Mouse (Mus musculus) forebrain, embryonic 16.5 days (tissue): Measurements from ENCODE around the gene Ogfod3. TPM values are rescaled to one million over a fixed set of nuclear protein-coding genes. Genes with fewer than 3 reads are reported as not detected.

Experiments used
- ATAC-seq: fragments of 200-750 bp; cut with Nextera tagmentation; 2 replicates; pipeline ENCODE4 v1.8.0; 2017; ENCODE audit warnings: mild to moderate bottlenecking, moderate library complexity
- H3K27ac ChIP-seq: fragments of 300-500 bp; sonication (generic); 2 replicates; pipeline ENCODE4 v1.5.1; 2014; ENCODE audit warnings: low read length, control low read depth
- H3K27me3 ChIP-seq: fragments of 300-500 bp; sonication (generic); replicated peaks from 2 replicates; pipeline ENCODE4 v1.6.1; 2014; ENCODE audit warnings: low read length; ENCODE audit not compliant: control insufficient read depth, insufficient read depth
- H3K36me3 ChIP-seq: fragments of 300-500 bp; sonication (generic); 2 replicates; pipeline ENCODE4 v1.6.1; 2014; ENCODE audit not compliant: control insufficient read depth, insufficient read depth
- H3K4me1 ChIP-seq: fragments of 300-500 bp; sonication (generic); replicated peaks from 2 replicates; pipeline ENCODE4 v1.6.1; 2014; ENCODE audit warnings: low read length; ENCODE audit not compliant: control insufficient read depth, insufficient read depth
- H3K4me2 ChIP-seq: fragments of 300-500 bp; sonication (generic); 2 replicates; pipeline ENCODE4 v1.6.1; 2014; ENCODE audit warnings: mild to moderate bottlenecking, low read length, control low read depth
- H3K4me3 ChIP-seq: fragments of 300-500 bp; sonication (generic); replicated peaks from 2 replicates; pipeline ENCODE4 v1.5.1; 2014; ENCODE audit warnings: mild to moderate bottlenecking, low read length, control low read depth
- H3K9ac ChIP-seq: fragments of 300-500 bp; sonication (generic); replicated peaks from 2 replicates; pipeline ENCODE4 v1.6.1; 2014; ENCODE audit warnings: low read depth, low read length, control low read depth
- H3K9me3 ChIP-seq: fragments of 300-500 bp; sonication (generic); 2 replicates; pipeline ENCODE4 v1.6.1; 2016; ENCODE audit warnings: low read length; ENCODE audit not compliant: control insufficient read depth
- WGBS: fragments of 180-500 bp; shearing (Covaris S2); extraction: QIAGEN DNeasy Blood & Tissue Kit; methylation state at CpG from one replicate; pipeline ENCODE4 v1.1.7; 2014; 5-methylcytosine and 5-hydroxymethylcytosine counted together
- polyA plus RNA-seq: library from polyadenylated mRNA; unstranded; fragments of >200 nt; fragmentation: Nextera tagmentation; extraction: Ambion mirVana; gene quantifications from 2 replicates; pipeline ENCODE4 v1.2.1, GENCODE M21; 2015

The Ogfod3 gene
- polyA plus RNA-seq, 1 experiment from 2014 or later: 15.3 TPM

DNA sequence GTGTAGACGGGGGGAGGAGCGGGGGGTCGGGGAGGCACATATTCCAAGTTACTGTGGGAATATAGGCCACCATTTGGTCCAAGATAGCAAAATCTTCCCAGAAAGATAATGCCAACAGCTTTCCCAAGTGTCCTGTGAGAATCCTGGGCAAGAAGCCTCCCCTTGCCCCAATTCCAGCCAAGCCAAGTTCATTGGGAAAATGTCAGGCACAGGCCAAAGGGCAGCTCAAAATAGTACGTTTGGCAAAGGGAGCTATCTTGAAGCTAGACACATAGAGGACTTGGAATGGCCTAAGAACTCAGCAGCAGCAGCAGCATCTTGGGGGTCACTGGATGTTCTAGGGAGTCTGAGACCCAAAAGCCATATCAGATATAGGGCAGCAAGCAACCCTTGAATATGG lies 40.8 kb downstream of the Ogfod3 start:
- Histone ChIP-seq H3K36me3 (no peaks in the 10 kb centered on the region), H3K27me3 (no peaks in the 10 kb centered on the region), H3K27ac (no peak overlapping the region), H3K4me3 (no peak overlapping the region), H3K9me3 (no peaks in the 10 kb centered on the region), H3K4me2 (no peak overlapping the region), H3K4me1 (no peaks in the 10 kb centered on the region), H3K9ac (no peak overlapping the region)
- WGBS: 86% methylated on average over 4 of the region's 4 CpGs
- ATAC-seq: no peak

DNA sequence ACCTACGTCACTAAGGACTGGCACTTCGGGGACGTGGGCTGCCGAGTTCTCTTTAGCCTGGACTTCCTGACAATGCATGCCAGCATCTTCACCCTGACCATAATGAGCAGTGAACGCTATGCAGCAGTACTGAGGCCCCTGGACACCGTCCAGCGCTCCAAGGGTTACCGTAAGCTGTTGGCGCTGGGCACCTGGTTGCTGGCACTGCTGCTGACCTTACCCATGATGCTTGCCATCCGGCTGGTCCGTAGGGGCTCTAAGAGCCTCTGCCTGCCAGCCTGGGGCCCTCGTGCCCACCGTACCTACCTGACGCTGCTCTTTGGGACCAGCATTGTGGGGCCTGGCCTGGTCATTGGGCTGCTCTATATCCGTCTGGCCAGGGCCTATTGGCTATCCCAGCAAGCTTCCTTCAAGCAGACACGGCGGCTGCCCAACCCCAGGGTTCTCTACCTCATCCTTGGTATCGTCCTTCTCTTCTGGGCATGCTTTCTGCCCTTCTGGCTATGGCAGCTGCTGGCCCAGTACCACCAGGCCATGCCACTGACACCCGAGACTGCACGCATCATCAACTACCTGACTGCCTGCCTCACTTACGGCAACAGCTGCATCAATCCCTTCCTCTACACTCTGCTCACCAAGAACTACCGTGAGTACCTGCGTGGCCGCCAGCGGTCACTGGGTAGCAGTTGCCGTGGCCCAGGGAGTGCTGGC lies 43.7 kb downstream of the Ogfod3 start:
- Histone ChIP-seq H3K27ac (no peak overlapping the region), H3K4me1 (peaks cover 6% of the 10 kb centered on the region), H3K4me2 (no peak overlapping the region), H3K4me3 (no peak overlapping the region), H3K27me3 (peaks cover 14% of the 10 kb centered on the region), H3K9ac (no peak overlapping the region), H3K9me3 (no peaks in the 10 kb centered on the region), H3K36me3 (no peaks in the 10 kb centered on the region)
- ATAC-seq: no peak
- WGBS: 91% methylated on average over 26 of the region's 26 CpGs

DNA sequence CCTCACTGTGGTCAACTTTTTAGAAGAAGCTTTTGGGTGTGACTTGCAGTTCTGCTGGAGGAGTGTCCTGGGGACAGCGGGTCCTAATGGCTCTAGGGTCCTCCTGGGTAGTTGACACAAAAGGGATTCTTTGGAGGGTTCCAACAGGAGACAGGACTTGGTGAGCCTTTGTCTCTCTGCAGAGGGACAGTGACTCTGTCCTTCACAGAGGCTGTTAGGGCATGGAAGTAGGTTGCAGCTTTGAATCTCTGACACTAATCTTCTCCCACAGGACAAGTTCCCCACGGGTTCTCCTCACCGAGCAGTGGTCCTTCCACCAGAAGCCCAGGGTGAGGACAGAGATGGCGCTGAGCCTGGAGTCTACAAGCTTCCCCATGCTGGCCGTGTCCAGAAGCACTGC lies 44.5 kb downstream of the Ogfod3 start, which contains the start of gene Uts2r:
Uts2r (plus strand) TSS at position 301 of the 400 bp plus-strand sequence.
- Histone ChIP-seq H3K9me3 (no peaks in the 10 kb centered on the region), H3K27me3 (peaks cover 22% of the 10 kb centered on the region), H3K4me1 (peaks cover 6% of the 10 kb centered on the region), H3K27ac (no peak within 1 kb of the TSS), H3K4me3 (no peak within 1 kb of the TSS), H3K9ac (no peak within 1 kb of the TSS), H3K4me2 (no peak within 1 kb of the TSS), H3K36me3 (no peaks in the 10 kb centered on the region)
- no peak for ATAC-seq
- 90% methylated on average over 5 of the region's 5 CpGs for WGBS

DNA sequence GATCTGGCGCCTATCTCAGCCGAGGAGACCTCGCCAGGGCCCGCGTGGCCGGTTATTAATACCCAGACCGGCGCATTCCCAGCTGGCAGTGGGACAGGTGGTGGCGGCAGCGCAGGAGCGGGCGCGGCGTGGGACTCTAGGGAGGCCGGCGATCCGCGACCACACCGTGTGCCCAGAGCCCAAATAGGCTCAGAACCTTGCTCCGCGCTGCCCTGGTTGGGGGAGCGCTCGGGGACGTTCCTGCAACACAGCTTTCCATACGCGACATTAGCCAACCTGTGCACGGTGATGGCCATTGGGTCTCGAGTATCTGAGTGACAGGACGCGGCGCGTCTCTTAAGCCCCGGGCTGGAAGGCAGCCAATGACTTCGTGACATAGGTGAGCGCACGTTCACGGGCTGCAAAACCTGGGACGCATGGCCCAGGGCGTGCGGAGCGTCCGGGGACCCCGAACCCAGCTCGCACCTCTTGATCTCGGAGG lies 48.1 kb downstream of the Ogfod3 start:
- Histone ChIP-seq H3K27ac (no peak overlapping the region), H3K4me2 (peak overlapping the region; percentile 72), H3K4me3 (peak overlapping the region; percentile 43), H3K9me3 (no peaks in the 10 kb centered on the region), H3K27me3 (peaks cover 23% of the 10 kb centered on the region), H3K9ac (peak overlapping the region; percentile 58), H3K4me1 (peaks cover 6% of the 10 kb centered on the region), H3K36me3 (no peaks in the 10 kb centered on the region)
- ATAC-seq: no peak
- WGBS: under 1% methylated on average over 44 of the region's 45 CpGs

DNA sequence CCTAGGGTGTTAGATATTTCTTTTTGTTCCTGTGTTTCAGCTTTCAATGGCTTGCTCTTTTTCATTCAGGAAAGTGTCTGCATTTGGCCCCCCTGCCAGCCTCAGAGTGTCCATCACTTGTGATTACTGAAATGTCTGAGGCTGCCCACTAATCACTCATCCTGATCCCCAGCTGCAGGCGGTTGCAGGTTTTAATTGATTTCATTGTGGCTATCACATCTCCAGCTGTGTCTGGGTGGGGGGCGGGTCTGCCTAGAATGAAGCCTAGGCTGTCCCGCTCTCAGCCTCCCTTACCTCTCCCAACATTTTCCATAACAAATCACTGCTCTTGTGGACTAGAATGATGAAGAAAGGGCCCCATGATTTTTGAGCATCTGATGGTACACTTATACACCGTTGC lies 50.3 kb downstream of the Ogfod3 start:
- no peaks in the 10 kb centered on the region for H3K9me3 ChIP-seq
- H3K36me3 ChIP-seq: no peaks in the 10 kb centered on the region
- H3K4me2 ChIP-seq: no peak overlapping the region
- H3K4me1 ChIP-seq: peaks cover 6% of the 10 kb centered on the region
- H3K27me3 ChIP-seq: peaks cover 23% of the 10 kb centered on the region
- no peak overlapping the region for H3K4me3 ChIP-seq
- ATAC-seq: no peak
- H3K27ac ChIP-seq: no peak overlapping the region
- WGBS: 14% methylated on average over 4 of the region's 4 CpGs
- H3K9ac ChIP-seq: no peak overlapping the region

DNA sequence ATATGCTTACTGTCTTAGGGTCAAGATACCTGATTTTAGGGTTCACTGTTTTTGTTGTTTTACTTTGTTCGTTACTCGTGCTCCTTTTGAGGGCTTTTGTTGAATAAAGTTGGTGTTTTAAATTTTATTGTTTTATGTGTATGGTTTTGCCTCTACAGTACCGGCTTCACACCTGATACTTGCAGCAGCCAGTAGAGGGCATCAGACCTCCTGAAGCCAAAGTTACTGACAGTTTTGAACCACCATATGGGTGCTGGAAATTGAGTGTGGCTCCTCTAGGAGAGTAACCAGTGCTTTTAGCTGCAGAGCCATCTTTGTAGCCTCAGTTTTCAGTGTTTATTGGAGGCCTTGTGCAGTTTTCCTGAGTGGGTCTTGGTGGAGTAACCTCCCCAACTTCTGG lies 56.3 kb downstream of the Ogfod3 start:
- Histone ChIP-seq H3K27ac (no peak overlapping the region), H3K4me2 (no peak overlapping the region), H3K9me3 (no peaks in the 10 kb centered on the region), H3K36me3 (no peaks in the 10 kb centered on the region), H3K9ac (no peak overlapping the region), H3K27me3 (no peaks in the 10 kb centered on the region), H3K4me3 (no peak overlapping the region), H3K4me1 (no peaks in the 10 kb centered on the region)
- 88% methylated on average over 3 of the region's 3 CpGs for WGBS
- no peak for ATAC-seq

DNA sequence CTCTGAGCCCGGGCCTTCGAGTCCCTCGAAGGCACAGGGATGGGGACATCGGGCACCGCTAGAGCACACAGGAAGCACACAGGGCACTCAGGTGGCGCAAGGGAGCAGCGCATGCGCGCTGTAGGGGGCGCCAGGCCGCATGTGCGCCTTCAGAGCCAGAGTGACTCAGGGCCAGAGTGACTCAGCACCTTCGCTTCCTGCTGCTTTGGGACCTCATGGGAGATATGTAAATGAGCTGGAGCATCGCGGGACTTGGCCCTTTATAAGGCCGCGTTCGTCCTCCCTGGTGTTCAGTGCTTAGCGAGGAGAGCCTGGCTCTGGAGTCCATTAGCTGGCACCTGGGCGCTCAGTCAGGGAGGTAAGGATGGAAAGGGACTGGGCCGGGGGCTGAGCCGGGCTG lies 58.6 kb downstream of the Ogfod3 start, which contains the start of gene Tex19.1:
Tex19.1 (plus strand) TSS at position 279 of the 400 bp plus-strand sequence.
- Histone ChIP-seq H3K4me1 (no peaks in the 10 kb centered on the region), H3K27me3 (no peaks in the 10 kb centered on the region), H3K4me2 (no peak within 1 kb of the TSS), H3K36me3 (no peaks in the 10 kb centered on the region), H3K27ac (no peak within 1 kb of the TSS), H3K4me3 (no peak within 1 kb of the TSS), H3K9me3 (no peaks in the 10 kb centered on the region), H3K9ac (no peak within 1 kb of the TSS)
- WGBS: 94% methylated on average over 22 of the region's 22 CpGs
- no peak for ATAC-seq

DNA sequence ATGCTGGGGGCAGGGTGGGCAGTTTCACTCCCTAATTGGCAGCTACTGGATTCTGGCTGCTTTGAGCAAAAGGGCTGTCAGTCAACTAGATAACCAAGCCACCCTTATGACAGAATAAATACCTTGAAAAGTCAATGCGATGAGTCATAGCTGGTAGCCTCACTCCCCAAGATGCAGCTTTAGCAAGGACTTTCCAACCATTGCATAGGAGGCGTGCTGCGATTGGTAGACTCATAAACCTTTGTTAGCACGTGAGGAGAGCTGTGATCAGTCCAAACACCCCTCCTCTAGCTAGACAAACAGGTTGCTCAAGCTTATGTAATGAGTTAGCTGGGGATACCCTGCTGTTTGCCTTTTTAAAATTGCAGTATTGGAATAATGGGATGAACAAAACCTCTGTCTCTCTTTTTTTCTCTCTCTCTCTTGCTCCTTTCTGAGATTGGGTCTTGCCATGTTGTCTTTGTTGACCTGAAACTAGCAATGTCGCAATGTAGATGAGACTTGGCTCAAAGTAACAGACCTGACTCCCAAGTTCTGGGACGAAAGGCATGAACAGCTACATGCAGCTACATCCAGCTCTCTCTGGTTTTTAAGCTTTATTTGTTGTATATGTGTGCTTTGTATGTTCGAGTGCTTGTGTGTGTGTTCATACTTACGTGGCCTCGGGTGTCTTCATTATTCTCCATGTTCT lies 61.0 kb downstream of the Ogfod3 start:
- no peaks in the 10 kb centered on the region for H3K27me3 ChIP-seq
- H3K4me2 ChIP-seq: no peak overlapping the region
- 72% methylated on average over 9 of the region's 9 CpGs for WGBS
- H3K9ac ChIP-seq: no peak overlapping the region
- no peak overlapping the region for H3K27ac ChIP-seq
- ATAC-seq: no peak
- H3K4me3 ChIP-seq: no peak overlapping the region
- H3K36me3 ChIP-seq: no peaks in the 10 kb centered on the region
- H3K4me1 ChIP-seq: no peaks in the 10 kb centered on the region
- no peaks in the 10 kb centered on the region for H3K9me3 ChIP-seq

DNA sequence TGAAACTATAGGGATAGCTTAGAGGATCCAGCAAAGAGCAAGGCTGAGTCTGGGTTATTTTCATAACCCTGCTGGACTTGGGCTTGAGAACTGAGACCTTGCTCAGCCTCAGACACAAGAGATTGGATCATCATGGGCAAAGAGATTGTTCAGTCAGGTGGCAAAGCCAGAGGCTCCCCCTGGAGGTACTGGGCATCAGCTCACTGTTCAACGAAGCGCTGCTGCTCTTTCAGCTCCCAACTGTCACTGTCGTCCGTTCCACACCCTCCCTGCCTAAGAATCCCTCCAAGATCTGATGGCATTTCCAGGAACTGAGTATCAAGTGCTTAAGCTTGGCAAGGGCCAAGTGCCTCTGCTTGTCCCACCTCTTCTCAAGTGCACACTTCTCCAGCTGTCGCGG lies 65.8 kb downstream of the Ogfod3 start:
- H3K4me2 ChIP-seq: no peak overlapping the region
- no peaks in the 10 kb centered on the region for H3K4me1 ChIP-seq
- H3K27me3 ChIP-seq: no peaks in the 10 kb centered on the region
- no peak overlapping the region for H3K4me3 ChIP-seq
- no peak for ATAC-seq
- no peak overlapping the region for H3K9ac ChIP-seq
- no peak overlapping the region for H3K27ac ChIP-seq
- no peaks in the 10 kb centered on the region for H3K36me3 ChIP-seq
- H3K9me3 ChIP-seq: no peaks in the 10 kb centered on the region
- WGBS: 49% methylated on average over 6 of the region's 6 CpGs
